Mouse (Mus musculus) kidney, embryonic 15.5 days (tissue): ENCODE measurements at regions not wholly inside any gene's neighbourhood (a gene's known extent, or its start where the extent isn't known, plus 50 kb on each side); places are given as distances from the start of the nearest gene placed in this dataset.
"Not testable (repeated sequence)": the region's sequence is repeated elsewhere in the genome, so short reads cannot be mapped to it uniquely, and the experiment has no call there.

ENCODE experiments used
- ATAC-seq: fragments of 200-750 bp; cut with Nextera tagmentation; replicated peaks from 2 replicates; pipeline ENCODE4 v1.8.0; 2017; ENCODE audit warnings: moderate TSS enrichment; ENCODE audit not compliant: low FRiP score
- H3K27ac ChIP-seq: fragments of 300-500 bp; sonication (generic); 2 replicates; pipeline ENCODE4 v1.5.1; 2015; ENCODE audit warnings: mild to moderate bottlenecking, inconsistent platforms
- H3K27me3 ChIP-seq: fragments of 300-500 bp; sonication (generic); 2 replicates; pipeline ENCODE4 v1.6.1; 2015; ENCODE audit warnings: inconsistent platforms
- H3K36me3 ChIP-seq: fragments of 300-500 bp; sonication (generic); 2 replicates; pipeline ENCODE4 v1.6.1; 2015; ENCODE audit warnings: inconsistent platforms
- H3K4me1 ChIP-seq: fragments of 300-500 bp; sonication (generic); 2 replicates; pipeline ENCODE4 v1.6.1; 2015; ENCODE audit warnings: inconsistent platforms
- H3K4me2 ChIP-seq: fragments of 300-500 bp; sonication (generic); 2 replicates; pipeline ENCODE4 v1.6.1; 2015; ENCODE audit warnings: moderate library complexity, mild to moderate bottlenecking, inconsistent platforms
- H3K4me3 ChIP-seq: fragments of 300-500 bp; sonication (generic); replicated peaks from 2 replicates; pipeline ENCODE4 v1.5.1; 2015; ENCODE audit warnings: mild to moderate bottlenecking, inconsistent platforms
- H3K9ac ChIP-seq: fragments of 300-500 bp; sonication (generic); 2 replicates; pipeline ENCODE4 v1.6.1; 2015; ENCODE audit warnings: mild to moderate bottlenecking, inconsistent platforms
- H3K9me3 ChIP-seq: fragments of 300-500 bp; sonication (generic); replicated peaks from 2 replicates; pipeline ENCODE4 v1.6.1; 2016; ENCODE audit warnings: inconsistent platforms
- WGBS: fragments of 180-500 bp; shearing (Covaris S2); methylation state at CpG from one replicate; pipeline ENCODE4 v1.1.7; 2015; ENCODE audit warnings: mixed read lengths; 5-methylcytosine and 5-hydroxymethylcytosine counted together

DNA sequence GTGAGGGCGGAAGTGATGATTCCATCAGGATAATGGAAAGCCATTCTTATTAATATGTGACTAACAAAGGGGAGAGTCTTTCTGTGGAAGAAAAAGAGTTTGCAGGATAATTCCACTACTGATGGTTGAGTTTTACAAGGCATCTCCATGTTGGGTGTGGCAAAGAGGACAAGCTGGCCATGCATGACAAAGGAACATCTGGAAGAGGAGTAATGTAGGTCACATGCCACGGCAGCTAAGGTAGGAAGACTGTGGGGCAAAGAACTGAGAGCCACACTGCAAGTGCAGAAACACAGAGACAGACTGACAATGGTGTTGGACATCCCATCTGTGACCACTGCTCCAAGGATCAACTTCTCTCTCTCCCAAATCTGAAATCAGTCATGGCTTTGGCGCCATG is 196.4 kb upstream of the Gdi2 start:
- no peak overlapping the region for H3K27ac ChIP-seq
- no peak overlapping the region for H3K4me3 ChIP-seq
- no peak overlapping the region for H3K4me2 ChIP-seq
- H3K9me3 ChIP-seq: peaks cover 13% of the 10 kb centered on the region
- no peak for ATAC-seq
- H3K27me3 ChIP-seq: no peaks in the 10 kb centered on the region
- no peak overlapping the region for H3K9ac ChIP-seq
- no peaks in the 10 kb centered on the region for H3K4me1 ChIP-seq
- WGBS: 81% methylated on average over 3 of the region's 3 CpGs
- H3K36me3 ChIP-seq: no peaks in the 10 kb centered on the region

DNA sequence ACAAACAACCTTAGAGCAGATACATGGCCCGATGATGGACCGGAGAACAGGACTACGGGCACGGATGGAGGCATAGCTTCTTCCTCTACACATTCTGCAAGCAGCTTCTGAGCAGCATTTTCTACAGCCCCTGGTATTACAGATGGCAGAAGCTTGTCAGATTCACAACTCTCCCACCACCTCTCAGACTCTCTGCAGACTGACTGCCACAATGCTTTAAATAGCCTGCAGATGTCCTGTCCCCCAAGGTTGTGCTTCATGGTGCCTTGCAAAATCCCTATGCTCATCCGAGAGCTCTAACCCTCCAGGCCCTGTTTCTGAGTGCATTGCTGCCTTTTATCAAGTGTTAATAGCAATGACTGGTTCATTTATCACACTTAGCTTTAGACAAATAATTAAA is 194.3 kb upstream of the Gdi2 start:
- Histone ChIP-seq H3K27ac (no peak overlapping the region), H3K9me3 (peaks cover 6% of the 10 kb centered on the region; the same call in 1 of the 2 replicates), H3K36me3 (no peaks in the 10 kb centered on the region), H3K4me3 (no peak overlapping the region), H3K9ac (no peak overlapping the region), H3K4me1 (no peaks in the 10 kb centered on the region), H3K27me3 (no peaks in the 10 kb centered on the region), H3K4me2 (no peak overlapping the region)
- no peak for ATAC-seq
- 91% methylated on average over 5 of the region's 5 CpGs for WGBS

GRCm38 (mm10) chr13:3354912-3355311 is 183.0 kb upstream of the Gdi2 start:
- not testable (repeated sequence) for H3K4me3 ChIP-seq, H3K9me3 ChIP-seq, H3K36me3 ChIP-seq, H3K27ac ChIP-seq, ATAC-seq, H3K9ac ChIP-seq, H3K4me2 ChIP-seq
- H3K4me1 ChIP-seq: peaks cover 22% of the 10 kb centered on the region
- peaks cover 29% of the 10 kb centered on the region for H3K27me3 ChIP-seq

GRCm38 (mm10) chr13:3358079-3358608 is 179.7 kb upstream of the Gdi2 start:
- Histone ChIP-seq H3K4me3 (peak overlapping the region; percentile 58), H3K27ac (no peak overlapping the region), H3K36me3 (no peaks in the 10 kb centered on the region), H3K9me3 (no peaks in the 10 kb centered on the region), H3K4me1 (peaks cover 35% of the 10 kb centered on the region), H3K27me3 (peaks cover 44% of the 10 kb centered on the region), H3K4me2 (peak overlapping the region; percentile 98), H3K9ac (peak overlapping the region; percentile 26; the same call in 1 of the 2 replicates)
- 2% methylated on average over 45 of the region's 45 CpGs for WGBS
- peak; percentile 41 for ATAC-seq

DNA sequence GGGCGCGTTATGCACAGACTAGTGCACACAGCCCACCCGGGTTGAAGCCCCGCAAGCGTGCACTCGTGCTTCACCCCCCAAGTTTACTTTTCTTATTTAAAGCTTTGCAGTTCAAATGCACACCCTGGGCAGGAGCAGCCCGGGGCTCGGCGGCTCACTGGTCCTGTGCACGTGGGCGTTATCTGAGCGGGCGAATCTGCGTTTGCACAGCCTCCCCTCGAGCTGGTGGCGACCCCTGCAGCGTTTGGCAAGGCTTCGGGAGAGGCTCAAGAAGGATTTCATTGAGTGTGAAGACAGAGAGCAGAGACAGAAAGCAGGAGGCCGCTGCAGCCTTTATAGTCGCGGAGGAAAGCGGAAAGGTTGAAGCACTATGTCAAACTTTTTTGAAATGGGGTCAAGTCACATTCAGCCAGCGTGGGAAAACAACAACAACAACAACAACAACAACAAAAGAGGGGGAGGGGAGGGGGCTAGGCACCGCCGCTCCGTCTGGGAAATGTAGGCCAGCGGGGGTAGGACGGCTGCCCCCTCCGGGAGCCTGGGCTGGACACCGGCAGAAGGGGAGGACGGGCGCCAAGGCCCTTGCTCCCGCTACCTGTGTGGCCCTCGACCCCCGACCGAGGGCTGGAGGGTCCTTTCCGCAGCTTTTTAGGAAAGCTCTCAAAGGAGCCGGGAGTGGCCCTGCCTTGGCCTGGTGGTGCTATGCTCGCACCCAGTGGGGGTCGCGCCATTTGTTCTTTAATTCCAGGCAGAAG is 178.7 kb upstream of the Gdi2 start:
- Histone ChIP-seq H3K4me3 (peak overlapping the region; percentile 58), H3K4me1 (peaks cover 35% of the 10 kb centered on the region), H3K27ac (no peak overlapping the region), H3K9ac (no peak overlapping the region), H3K9me3 (no peaks in the 10 kb centered on the region), H3K36me3 (no peaks in the 10 kb centered on the region), H3K27me3 (peaks cover 44% of the 10 kb centered on the region), H3K4me2 (peak overlapping the region; percentile 98)
- peak; percentile 43 for ATAC-seq
- WGBS: 2% methylated on average over 41 of the region's 41 CpGs

GRCm38 (mm10) chr13:3359751-3360260 is 178.1 kb upstream of the Gdi2 start:
- Histone ChIP-seq H3K4me2 (peak overlapping the region; percentile 98), H3K4me3 (peak overlapping the region; percentile 58), H3K27me3 (peaks cover 44% of the 10 kb centered on the region), H3K4me1 (peaks cover 35% of the 10 kb centered on the region)
- H3K9ac ChIP-seq, H3K27ac ChIP-seq, H3K36me3 ChIP-seq, H3K9me3 ChIP-seq: not testable (repeated sequence)
- peak; percentile 19 for ATAC-seq
- under 1% methylated on average over 35 of the region's 35 CpGs for WGBS

DNA sequence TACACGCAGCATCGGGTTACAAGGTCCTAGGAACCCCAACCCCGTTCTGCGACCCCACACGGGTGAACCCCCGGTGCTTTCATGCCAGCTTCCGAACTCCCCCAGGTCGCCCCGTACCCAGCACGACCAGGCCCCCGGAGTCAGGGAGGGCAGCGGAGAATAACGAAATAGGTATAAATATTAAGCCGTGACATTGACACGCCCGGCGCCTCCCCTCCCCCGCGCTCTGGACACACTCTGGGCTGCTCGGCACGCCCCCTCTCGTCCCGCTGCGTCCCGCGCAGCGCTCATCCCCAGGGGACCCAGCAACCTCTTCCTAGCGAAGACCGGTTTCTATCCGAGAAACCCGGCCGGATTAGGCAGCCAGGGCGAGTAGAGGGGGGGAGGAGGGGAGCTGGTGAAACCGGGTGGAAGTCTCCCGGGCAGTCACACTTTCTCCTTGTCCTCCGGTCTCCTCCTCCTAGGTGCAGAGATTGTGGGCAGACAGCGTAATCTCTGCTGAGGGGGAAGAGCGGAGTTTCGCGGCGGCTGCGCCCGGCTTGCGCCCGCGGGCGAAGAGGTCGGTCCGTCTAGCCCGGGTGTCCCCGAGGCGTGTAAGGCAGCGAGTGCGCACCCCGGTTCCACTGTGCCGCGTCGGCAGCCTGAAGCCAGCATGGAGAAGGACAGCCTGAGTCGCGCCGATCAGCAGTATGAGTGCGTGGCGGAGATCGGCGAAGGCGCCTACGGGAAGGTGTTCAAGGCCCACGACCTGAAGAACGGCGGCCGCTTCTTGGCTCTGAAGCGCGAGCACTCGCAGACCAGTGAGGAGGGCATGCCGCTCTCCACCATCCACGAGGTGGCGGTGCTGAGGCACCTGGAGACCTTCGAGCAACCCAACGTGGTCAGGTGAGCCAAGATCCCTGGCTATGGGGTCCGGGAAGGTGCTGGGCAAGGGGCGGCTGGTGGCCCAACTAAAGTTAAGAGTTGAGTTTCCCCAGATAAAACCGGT is 177.1 kb upstream of the Gdi2 start:
- Histone ChIP-seq H3K36me3 (no peaks in the 10 kb centered on the region), H3K4me1 (peaks cover 35% of the 10 kb centered on the region), H3K4me3 (peak overlapping the region; percentile 58), H3K9me3 (no peaks in the 10 kb centered on the region), H3K4me2 (peak overlapping the region; percentile 98), H3K9ac (peak overlapping the region; percentile 32), H3K27me3 (peaks cover 40% of the 10 kb centered on the region), H3K27ac (no peak overlapping the region)
- ATAC-seq: peak; percentile 81
- 1% methylated on average over 81 of the region's 82 CpGs for WGBS

DNA sequence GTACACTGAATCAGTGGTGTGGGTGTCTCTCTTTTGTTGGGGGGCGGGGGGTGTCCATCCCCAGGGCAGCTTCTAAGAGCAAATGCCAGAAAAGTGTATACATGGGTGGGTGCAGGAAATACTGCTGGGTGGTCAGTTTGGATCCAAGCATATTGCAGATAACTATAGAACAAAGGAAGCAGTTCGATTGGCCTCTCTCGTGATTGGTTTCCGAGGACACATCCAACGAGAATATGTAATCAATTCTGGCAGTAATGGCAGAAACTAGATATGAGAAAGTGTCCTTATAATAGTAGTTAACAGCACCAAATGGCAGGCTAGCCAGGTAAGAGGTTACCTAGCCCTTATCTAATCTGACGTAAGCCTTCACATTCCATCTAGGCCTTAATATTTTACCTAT is 165.2 kb upstream of the Gdi2 start:
- Histone ChIP-seq H3K27me3 (no peaks in the 10 kb centered on the region), H3K4me1 (no peaks in the 10 kb centered on the region), H3K4me2 (no peak overlapping the region), H3K4me3 (no peak overlapping the region), H3K9me3 (no peaks in the 10 kb centered on the region; the same call in 1 of the 2 replicates), H3K36me3 (no peaks in the 10 kb centered on the region), H3K27ac (no peak overlapping the region), H3K9ac (no peak overlapping the region)
- no peak for ATAC-seq
- 65% methylated on average over 6 of the region's 6 CpGs for WGBS

GRCm38 (mm10) chr13:3373522-3374220 is 164.2 kb upstream of the Gdi2 start:
- ATAC-seq, H3K27me3 ChIP-seq, H3K36me3 ChIP-seq, H3K9ac ChIP-seq, H3K4me3 ChIP-seq, H3K9me3 ChIP-seq, H3K27ac ChIP-seq, H3K4me1 ChIP-seq, H3K4me2 ChIP-seq: not testable (repeated sequence)
- 42% methylated on average over 3 of the region's 3 CpGs for WGBS

- Histone ChIP-seq H3K9me3 (no peaks in the 10 kb centered on the region; the same call in 1 of the 2 replicates), H3K36me3 (no peaks in the 10 kb centered on the region), H3K4me3 (no peak overlapping the region), H3K27me3 (no peaks in the 10 kb centered on the region), H3K9ac (no peak overlapping the region), H3K4me1 (no peaks in the 10 kb centered on the region), H3K27ac (no peak overlapping the region), H3K4me2 (no peak overlapping the region)
- ATAC-seq: no peak
- 98% methylated on average over 7 of the region's 7 CpGs for WGBS
Observed at GRCm38 (mm10) chr13:3374796-3375195, 163.1 kb upstream of the Gdi2 start.

DNA sequence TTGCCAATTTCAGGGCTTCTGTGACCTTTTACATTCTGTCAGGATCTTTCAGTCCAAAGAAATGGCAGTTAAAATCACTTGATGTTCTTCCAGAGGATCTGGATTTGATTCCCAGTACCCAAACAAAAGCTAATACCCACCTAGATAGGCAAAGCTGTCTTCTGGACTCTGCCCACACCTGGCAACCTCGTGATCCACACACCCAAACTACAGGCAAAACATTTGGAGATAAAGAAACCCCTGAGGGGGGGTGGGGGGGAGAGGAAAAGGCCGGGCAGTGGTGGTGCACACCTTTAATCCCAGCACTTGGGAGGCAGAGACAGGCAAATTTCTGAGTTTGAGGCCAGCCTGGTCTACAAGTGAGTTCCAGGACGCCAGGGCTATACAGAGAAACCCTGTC is 160.1 kb upstream of the Gdi2 start:
- not testable (repeated sequence) for H3K9me3 ChIP-seq, ATAC-seq, H3K36me3 ChIP-seq, H3K4me1 ChIP-seq, H3K4me2 ChIP-seq, H3K27ac ChIP-seq, H3K27me3 ChIP-seq, H3K4me3 ChIP-seq, H3K9ac ChIP-seq
- 44% methylated on average over 3 of the region's 3 CpGs for WGBS
